Mouse (Mus musculus): Measurements from ENCODE around the gene Zer1.
"Not testable (repeated sequence)": the region's sequence is repeated elsewhere in the genome, so short reads cannot be mapped to it uniquely, and the experiment has no call there.

The Zer1 gene

GRCm38 (mm10) chr2:30124472-30125274, at the start of gene Zer1:
TSS of gene Zer1 (minus strand) at chr2:30124585.
- in situ Hi-C loops (cut with MboI, MseI): no loop called here

- in situ Hi-C loops (cut with MboI, MseI): no loop called here
Observed at GRCm38 (mm10) chr2:30173541-30174240, 49.3 kb upstream of the Zer1 start.

GRCm38 (mm10) chr2:30171997-30172382, 47.6 kb upstream of the Zer1 start:
- in situ Hi-C loops (cut with MboI, MseI): no loop called here

GRCm38 (mm10) chr2:30171371-30171996, 47.1 kb upstream of the Zer1 start, which contains the start of gene Endog:
TSS of gene Endog (plus strand) at chr2:30171493.
- in situ Hi-C loops (cut with MboI, MseI): no loop called here

- in situ Hi-C loops (cut with MboI, MseI): loop anchor here (10.0 kb wide), 1 partner anchor 62 kb away; no protein-coding TSS in a partner anchor
Observed at GRCm38 (mm10) chr2:30166677-30167076, 42.3 kb upstream of the Zer1 start.

- in situ Hi-C loops (cut with MboI, MseI): loop anchor here (10.0 kb wide), 1 partner anchor 60 kb away; no protein-coding TSS in a partner anchor
Observed at GRCm38 (mm10) chr2:30164340-30164932, 40.1 kb upstream of the Zer1 start.

- in situ Hi-C loops (cut with MboI, MseI): loop anchor here (10.0 kb wide), 1 partner anchor 57 kb away; no protein-coding TSS in a partner anchor
Observed at GRCm38 (mm10) chr2:30161809-30162208, 37.4 kb upstream of the Zer1 start.

GRCm38 (mm10) chr2:30159871-30160270, 35.5 kb upstream of the Zer1 start:
- in situ Hi-C loops (cut with MboI, MseI): loop anchor here (10.0 kb wide), 1 partner anchor 55 kb away; no protein-coding TSS in a partner anchor

GRCm38 (mm10) chr2:30152616-30153015, 28.2 kb upstream of the Zer1 start:
- in situ Hi-C loops (cut with MboI, MseI): no loop called here

GRCm38 (mm10) chr2:30151840-30152239, 27.5 kb upstream of the Zer1 start:
- in situ Hi-C loops (cut with MboI, MseI): no loop called here

- in situ Hi-C loops (cut with MboI, MseI): no loop called here
Observed at GRCm38 (mm10) chr2:30147466-30147865, 23.1 kb upstream of the Zer1 start.

GRCm38 (mm10) chr2:30144436-30144835, 20.1 kb upstream of the Zer1 start:
- in situ Hi-C loops (cut with MboI, MseI): no loop called here

GRCm38 (mm10) chr2:30140021-30140420, 15.6 kb upstream of the Zer1 start:
- in situ Hi-C loops (cut with MboI, MseI): not testable (repeated sequence)

- in situ Hi-C loops (cut with MboI, MseI): no loop called here
Observed at GRCm38 (mm10) chr2:30136458-30136857, 12.1 kb upstream of the Zer1 start.

- in situ Hi-C loops (cut with MboI, MseI): no loop called here
Observed at GRCm38 (mm10) chr2:30134928-30135620, 10.7 kb upstream of the Zer1 start.

- in situ Hi-C loops (cut with MboI, MseI): no loop called here
Observed at GRCm38 (mm10) chr2:30134378-30134711, 10.0 kb upstream of the Zer1 start.

GRCm38 (mm10) chr2:30133613-30134377, 9.4 kb upstream of the Zer1 start, which contains the start of gene Tbc1d13:
TSS of gene Tbc1d13 (plus strand) at chr2:30133746.
- in situ Hi-C loops (cut with MboI, MseI): no loop called here

- in situ Hi-C loops (cut with MboI, MseI): no loop called here
Observed at GRCm38 (mm10) chr2:30132801-30133612, 8.6 kb upstream of the Zer1 start.

GRCm38 (mm10) chr2:30131240-30131639, 6.9 kb upstream of the Zer1 start:
- in situ Hi-C loops (cut with MboI, MseI): not testable (repeated sequence)
